Mouse (Mus musculus) mesoderm, embryonic 11.5 days (tissue): ENCODE data around the gene Pin1.
A peak's percentile ranks its signal among the peaks of the same experiment; 100 is the strongest.
"Not testable (repeated sequence)": the region's sequence is repeated elsewhere in the genome, so short reads cannot be mapped to it uniquely, and the experiment has no call there.

Experiments
- DNase-seq: peaks from one replicate; pipeline ENCODE4 v3.0.0-alpha.2; 2012; ENCODE audit warnings: low read depth, low spot score

The Pin1 gene

DNA sequence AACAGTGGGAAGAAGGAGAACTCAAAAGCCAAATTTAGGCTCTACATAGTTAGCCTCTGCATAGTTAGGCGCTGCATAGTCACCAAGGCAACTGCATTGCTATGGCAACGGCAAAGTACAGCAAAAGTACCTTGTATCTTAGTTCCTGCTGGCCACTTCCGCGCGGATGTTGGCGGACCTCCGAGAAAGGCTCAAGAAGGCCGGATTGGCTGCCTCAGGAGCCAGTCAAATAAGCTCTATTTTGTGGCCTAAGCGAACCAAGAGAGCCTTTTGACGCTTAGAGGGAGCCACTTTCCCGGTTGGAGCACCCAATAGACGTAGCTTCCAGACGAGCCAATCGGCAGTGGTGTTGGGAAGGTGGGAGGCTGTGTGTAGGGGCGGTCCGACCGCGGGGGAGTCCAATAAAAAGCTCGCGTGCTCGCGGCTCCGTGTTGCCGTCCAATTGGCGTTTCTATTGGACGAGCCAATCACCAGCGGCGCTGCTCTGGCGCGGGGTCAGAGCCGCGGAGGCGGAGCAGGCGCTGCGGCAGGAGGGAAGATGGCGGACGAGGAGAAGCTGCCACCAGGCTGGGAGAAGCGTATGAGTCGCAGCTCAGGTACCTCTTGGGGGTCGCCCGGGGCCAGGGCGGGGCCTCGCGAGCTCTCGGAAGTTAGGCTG is at the start of gene Pin1:
Gene Pin1 (plus strand): TSS at position 494 of the 658 bp plus-strand sequence.
- DNase-seq, result peak; percentile 99

DNA sequence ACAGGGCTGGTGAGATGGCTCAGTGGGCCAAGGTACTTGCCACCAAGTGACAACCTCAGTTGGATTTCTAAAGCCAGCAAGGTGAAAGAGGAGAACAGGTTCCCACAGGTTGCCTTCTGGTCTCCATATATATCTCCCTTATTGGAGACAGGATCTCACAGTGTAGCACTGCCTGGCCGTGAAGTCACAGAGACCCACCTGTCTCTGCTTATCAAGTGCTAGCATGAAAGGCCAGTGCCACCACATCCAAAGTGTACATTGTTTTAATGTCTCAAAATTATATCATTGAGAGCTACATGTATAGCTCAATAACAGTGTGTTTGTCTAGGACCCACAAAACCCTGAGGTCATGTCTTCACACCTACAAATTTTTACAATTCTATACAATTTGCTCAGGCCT is 45.6 kb upstream of the Pin1 start:
- DNase-seq, result no peak

DNA sequence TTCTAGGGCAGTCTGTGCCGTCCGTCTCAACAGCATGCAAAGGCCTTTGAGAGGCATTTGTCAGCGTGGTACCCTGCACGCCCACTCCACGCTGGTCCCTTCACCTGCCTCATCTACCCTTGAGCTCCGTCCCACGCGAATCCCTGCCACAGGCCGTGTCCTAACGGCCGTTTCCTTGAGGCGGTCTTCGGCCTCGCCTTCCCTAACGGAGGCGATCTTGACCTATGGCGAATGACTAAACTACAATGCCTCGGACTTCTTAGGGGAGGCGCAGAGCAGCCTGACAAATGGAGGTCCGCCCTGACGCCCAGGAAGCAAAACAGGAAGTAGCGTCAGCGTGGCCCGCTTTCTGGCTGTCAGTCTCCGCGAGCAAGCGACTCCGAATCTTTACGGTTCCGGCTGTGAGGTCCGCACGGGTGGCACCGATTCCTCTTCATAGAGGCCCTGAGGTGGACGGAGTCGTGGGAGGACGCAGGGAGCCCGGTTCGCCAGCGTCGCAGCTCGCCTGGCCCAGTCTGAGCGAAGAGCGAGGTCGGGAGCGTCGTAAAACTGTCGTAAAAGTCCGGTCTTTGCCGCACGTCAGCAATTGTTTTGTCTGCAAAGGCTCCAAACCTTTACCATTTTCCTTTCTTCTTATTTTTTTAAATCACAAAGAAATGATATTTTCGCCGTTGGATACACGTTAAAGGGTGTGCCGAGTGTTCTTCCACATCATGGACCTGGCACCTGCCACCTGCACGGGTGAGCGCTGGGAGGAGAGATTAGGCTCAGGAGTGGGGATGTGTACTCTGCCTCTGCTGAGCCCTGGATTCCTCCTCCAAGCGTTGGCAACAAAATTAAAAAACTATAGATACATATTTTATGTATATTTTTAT is 44.6 kb upstream of the Pin1 start:
- peak; percentile 96 for DNase-seq

GRCm38 (mm10) chr9:20609831-20610464 is 41.9 kb upstream of the Pin1 start:
- DNase-seq, result no peak

DNA sequence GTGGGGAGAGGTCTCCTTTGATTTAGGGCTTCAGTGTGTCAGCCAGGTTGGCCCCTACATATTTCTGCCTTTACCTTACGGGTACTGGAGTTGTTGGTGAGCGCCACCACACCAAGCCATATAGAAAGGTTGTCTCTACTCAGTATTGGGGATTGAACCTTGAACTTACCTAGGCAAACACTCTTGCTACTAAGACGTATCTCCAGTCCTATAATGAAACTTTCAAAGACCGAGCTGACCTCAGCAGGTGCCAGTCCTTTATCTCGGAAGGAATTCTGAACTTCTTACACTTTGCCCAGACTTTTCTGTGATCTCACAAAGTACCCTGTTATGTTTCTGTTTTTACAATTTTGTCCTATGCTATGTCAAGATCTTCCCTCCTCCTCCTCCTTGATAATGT is 39.9 kb upstream of the Pin1 start:
- DNase-seq, result no peak

DNA sequence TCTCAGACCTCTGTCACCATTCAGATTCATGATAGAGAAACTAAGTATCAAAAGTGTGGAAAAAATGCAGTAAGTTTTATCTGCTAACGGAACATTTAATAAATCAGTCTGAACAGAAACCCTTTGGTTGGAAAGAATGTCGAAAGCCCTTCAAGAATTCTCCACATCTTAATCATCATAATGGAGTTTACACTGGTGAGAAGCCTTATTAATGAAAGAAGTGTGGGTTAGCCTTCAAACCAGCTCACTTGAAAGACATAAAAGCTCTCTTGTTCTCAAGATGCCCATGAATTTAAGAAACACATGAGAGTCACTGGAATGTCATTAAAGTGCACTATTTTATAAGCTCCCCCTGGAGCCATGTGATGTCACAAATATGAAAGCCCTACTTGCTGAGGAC is 35.2 kb upstream of the Pin1 start:
- no peak for DNase-seq

DNA sequence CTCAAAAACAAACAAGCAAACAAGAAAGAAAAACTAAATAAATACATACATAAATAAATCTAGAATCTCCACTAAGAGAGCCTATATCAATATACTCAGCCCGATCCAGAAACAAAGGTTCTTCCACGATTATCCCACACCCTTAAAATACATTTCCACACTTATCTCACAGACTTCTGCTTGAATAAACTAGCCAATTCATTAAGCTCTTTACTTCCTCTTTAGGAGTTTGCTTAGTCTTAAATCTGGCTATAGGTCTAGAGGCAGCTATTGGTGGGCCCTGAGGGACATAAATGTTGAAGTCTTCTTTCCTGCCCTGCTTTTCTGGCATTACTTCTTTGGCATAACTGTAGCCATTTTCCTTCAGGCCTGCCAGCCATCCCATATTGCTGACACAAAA is 20.6 kb upstream of the Pin1 start:
- no peak for DNase-seq

GRCm38 (mm10) chr9:20635676-20636075 is 16.2 kb upstream of the Pin1 start:
- not testable (repeated sequence) for DNase-seq

DNA sequence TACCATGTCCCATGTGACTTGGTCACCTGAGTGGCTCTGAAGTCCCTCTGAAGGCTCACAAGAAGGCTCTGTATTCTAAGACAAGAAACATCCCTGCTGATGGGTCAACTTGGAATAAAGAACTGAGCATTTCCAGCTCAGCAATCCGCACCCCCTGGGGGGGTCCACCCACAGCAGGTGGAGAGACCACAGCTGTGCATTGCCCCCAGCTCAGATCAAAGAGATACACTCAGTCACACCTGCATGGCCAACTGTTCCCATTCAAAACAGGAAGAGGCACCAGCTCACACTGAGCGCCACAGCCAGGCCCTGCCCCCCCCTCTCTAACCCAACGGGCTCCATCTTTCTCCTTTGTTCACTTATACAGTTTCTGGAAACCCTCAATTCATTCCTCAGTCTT is 15.6 kb upstream of the Pin1 start:
- DNase-seq, result no peak

DNA sequence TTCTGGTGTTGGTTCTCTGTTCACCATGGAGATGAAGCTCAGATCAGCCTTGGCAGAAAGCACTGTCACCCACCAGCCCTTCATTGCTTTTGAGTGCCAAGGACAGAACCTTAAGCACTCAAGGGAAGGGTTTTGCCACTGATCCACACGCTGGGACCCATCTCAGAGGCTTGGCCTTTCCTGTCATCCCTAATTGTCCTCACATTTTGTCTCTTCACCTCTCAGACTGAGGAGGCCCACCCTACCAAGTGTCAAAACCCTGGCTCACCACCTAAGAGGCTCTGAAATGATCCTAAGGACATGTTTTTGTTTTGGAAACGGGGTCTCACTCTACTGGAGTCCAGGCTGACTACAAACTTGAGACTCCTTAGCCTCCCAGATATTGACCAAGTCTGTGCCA is 15.1 kb upstream of the Pin1 start:
- DNase-seq, result no peak

DNA sequence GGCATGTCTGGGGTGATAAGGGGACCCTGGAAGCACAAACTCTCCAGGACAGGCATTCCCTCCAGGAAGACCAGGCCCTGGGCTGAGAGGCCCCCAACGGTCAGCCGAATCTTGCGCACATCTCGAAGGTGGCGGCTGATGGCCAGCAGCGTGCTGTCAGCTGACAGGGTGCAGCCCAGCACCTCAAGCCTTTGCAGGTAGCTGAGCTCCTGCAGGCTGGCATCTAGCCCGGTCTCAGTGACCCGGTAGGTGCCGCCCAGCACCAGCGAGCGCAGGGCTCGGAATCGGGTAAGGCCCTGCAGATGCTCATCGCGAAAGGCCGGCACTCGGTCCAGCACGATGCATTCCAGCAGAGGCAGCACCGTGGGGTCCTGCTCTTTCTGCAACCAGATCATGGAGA is 13.3 kb upstream of the Pin1 start:
- no peak for DNase-seq

GRCm38 (mm10) chr9:20639486-20639885 is 12.4 kb upstream of the Pin1 start:
- no peak for DNase-seq

- no peak for DNase-seq
Observed at GRCm38 (mm10) chr9:20641501-20641900, 10.4 kb upstream of the Pin1 start.

DNA sequence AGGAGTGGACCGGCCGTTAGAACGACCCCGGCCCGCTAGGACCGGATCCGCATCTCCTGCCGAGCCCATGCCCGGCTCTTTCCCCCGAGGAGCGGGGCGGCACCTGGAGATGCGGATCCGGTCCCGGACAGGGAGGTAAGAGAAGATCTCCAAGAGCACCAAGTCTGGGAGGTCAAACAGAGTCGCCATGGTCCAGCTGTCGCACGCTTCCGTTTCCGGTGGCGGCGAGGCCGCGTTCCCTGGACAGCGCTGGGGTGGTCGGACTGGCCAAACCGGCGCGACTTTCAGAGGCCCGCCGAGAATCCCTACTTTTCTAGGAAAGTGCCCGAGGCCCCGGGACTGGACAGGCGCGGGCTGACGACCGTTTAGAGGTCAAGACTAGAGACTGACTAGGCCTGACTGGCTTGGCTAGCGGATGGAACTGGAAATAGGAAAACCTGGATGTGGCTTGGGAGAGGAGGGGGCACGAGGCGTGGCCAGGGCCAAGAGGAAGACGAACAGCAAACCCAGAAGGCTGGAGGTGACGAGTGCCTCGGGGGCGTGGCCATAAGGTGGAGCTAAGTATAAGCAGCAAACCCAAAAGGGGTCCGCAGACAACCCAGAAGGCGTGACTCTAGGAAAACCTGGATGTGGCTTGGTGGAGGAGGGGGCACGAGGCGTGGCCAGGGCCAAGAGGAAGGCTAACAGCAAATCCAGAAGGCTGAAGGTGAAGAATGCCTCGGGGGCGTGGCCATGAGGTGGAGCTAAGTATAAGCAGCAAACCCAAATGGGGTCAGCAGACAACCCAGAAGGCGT is 9.6 kb upstream of the Pin1 start, which contains the start of gene Ubl5:
Gene Ubl5 (plus strand): TSS at position 778 of the 795 bp plus-strand sequence.
- peak; percentile 98 for DNase-seq

GRCm38 (mm10) chr9:20642896-20643466 is 8.9 kb upstream of the Pin1 start:
- peak; percentile 90 for DNase-seq

DNA sequence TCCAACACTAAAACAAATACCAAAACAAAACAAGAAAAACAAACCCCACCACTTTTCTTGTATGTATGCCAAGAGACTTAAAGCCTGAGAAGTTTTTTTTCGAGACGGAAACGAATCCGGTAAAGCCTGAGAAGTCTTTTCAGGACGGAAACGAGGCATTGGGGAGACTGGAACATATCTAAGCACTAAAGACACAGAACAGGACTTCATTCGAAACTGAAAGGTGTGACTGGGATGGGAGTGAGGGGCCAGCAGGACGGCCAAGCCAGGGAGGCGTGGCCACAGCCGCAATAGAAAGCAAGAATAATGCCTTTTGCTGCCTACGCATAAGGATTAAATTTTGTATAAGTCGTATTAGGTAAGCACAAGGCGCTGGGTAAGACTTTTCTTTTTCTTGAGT is 8.1 kb upstream of the Pin1 start:
- no peak for DNase-seq

GRCm38 (mm10) chr9:20644360-20645081 is 7.4 kb upstream of the Pin1 start, which contains the start of gene Fbxl12:
TSS of gene Fbxl12 (minus strand) at chr9:20644767.
- DNase-seq, result peak; percentile 73

DNA sequence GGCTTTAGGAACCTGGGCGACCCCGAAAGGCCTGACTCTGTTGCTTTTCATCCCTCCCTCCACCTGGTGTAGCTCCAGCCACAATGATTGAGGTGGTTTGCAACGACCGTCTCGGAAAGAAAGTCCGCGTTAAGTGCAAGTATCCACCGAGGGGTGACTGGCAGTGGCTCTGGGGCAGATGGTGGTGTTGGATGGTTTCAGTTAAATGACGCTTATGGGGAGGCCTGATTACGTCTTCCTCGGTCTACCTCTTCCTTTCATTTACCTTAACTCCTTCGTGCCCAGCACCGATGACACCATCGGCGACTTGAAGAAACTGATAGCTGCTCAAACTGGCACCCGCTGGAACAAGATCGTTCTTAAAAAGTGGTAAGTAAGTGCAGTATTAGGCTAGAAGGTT is 6.8 kb upstream of the Pin1 start:
- DNase-seq, result no peak

- DNase-seq, result no peak
Observed at GRCm38 (mm10) chr9:20652260-20652658, 364 bp downstream of the Pin1 start.

GRCm38 (mm10) chr9:20653859-20654258 is 2.0 kb downstream of the Pin1 start:
- DNase-seq, result no peak

- no peak for DNase-seq
Observed at GRCm38 (mm10) chr9:20657546-20657945, 5.7 kb downstream of the Pin1 start.
